Mouse (Mus musculus) limb, embryonic 11.5 days (tissue): Measurements from ENCODE around the gene Kcnab3. TPM values are rescaled to one million over a fixed set of nuclear protein-coding genes. Genes with fewer than 3 reads are reported as not detected.
A peak's percentile ranks its signal among the peaks of the same experiment; 100 is the strongest.

Experiments used
- ATAC-seq: fragments of 200-750 bp; cut with Nextera tagmentation; 2 replicates; pipeline ENCODE4 v1.8.0; 2017; ENCODE audit warnings: low read depth; ENCODE audit not compliant: insufficient number of reproducible peaks, low FRiP score, low TSS enrichment
- DNase-seq: peaks from one replicate; pipeline ENCODE4 v3.0.0-alpha.2; 2015; ENCODE audit warnings: low spot score
- H3K27ac ChIP-seq: fragments of 300-500 bp; sonication (generic); replicated peaks from 2 replicates; pipeline ENCODE4 v1.5.1; 2014; ENCODE audit warnings: low read depth, mild to moderate bottlenecking, low read length
- H3K27me3 ChIP-seq: fragments of 300-500 bp; sonication (generic); 2 replicates; pipeline ENCODE4 v1.6.1; 2014; ENCODE audit warnings: mild to moderate bottlenecking, low read length, mixed read lengths; ENCODE audit not compliant: control insufficient read depth, insufficient read depth
- H3K36me3 ChIP-seq: fragments of 300-500 bp; sonication (generic); 2 replicates; pipeline ENCODE4 v1.6.1; 2014; ENCODE audit warnings: mild to moderate bottlenecking, low read length, moderate library complexity, mixed read lengths; ENCODE audit not compliant: control insufficient read depth, insufficient read depth
- H3K4me1 ChIP-seq: fragments of 300-500 bp; sonication (generic); 2 replicates; pipeline ENCODE4 v1.6.1; 2014; ENCODE audit warnings: low read length, mixed read lengths; ENCODE audit not compliant: control insufficient read depth, insufficient read depth
- H3K4me2 ChIP-seq: fragments of 300-500 bp; sonication (generic); 2 replicates; pipeline ENCODE4 v1.6.1; 2014; ENCODE audit warnings: low read depth, mild to moderate bottlenecking, moderate library complexity; ENCODE audit not compliant: severe bottlenecking
- H3K4me3 ChIP-seq: fragments of 300-500 bp; sonication (generic); 2 replicates; pipeline ENCODE4 v1.5.1; 2014; ENCODE audit warnings: low read depth, low read length
- H3K9ac ChIP-seq: fragments of 300-500 bp; sonication (generic); 2 replicates; pipeline ENCODE4 v1.6.1; 2014; ENCODE audit warnings: mild to moderate bottlenecking, low read length
- H3K9me3 ChIP-seq: fragments of 300-500 bp; sonication (generic); 2 replicates; pipeline ENCODE4 v1.6.1; 2016; ENCODE audit warnings: low read length; ENCODE audit not compliant: control insufficient read depth
- WGBS: fragments of 180-500 bp; shearing (Covaris S2); extraction: QIAGEN DNeasy Blood & Tissue Kit; methylation state at CpG from one replicate; pipeline ENCODE4 v1.1.7; 2014; 5-methylcytosine and 5-hydroxymethylcytosine counted together
- polyA plus RNA-seq: library from polyadenylated mRNA; unstranded; fragments of >200 nt; fragmentation: Nextera tagmentation; extraction: Ambion mirVana; gene quantifications from 2 replicates; pipeline ENCODE4 v1.2.1, GENCODE M21; 2014

The Kcnab3 gene
- 2.2 TPM in 2 replicates for polyA plus RNA-seq

DNA sequence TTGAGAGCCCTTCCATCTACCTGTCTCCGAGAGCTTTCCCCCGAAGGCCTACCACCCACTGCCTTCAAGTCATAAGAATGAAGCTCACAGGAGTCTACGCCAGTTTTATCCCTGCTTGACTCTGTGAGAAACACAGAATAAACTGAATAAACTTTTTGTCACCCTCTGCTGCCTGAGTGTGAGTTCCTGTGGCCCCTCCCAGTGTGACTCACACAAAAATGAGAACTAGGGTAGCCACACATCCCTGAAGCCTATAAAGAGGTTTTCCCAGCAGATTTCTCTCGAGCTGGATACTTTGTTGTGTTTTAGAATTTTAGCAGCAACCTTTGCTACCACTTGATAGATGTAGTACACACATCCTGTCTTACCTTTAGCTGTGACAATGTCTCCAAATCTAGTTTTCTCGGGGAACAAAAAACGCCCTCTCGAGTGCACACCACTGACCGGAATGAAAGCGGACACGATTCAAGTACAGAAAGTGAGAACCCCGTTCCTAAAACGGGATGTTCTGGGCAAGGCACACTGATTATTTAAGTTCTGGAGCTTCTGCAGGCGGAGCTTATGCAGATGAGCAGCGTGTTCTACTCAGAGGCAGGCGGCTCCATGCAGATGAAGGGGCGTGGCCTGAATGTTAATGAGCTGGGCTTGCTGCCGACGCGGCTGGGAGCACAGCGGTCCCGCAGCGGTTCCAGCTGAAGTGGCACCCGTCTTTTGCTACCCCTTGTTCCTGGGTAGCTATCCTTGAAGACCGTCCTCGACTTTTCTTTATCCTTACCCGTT lies at the start of gene Kcnab3:
TSS of gene Kcnab3 (plus strand) at position 631 of the 780 bp plus-strand sequence.
- Histone ChIP-seq H3K4me2 (peak within 1 kb of the TSS; percentile 72), H3K4me3 (peak within 1 kb of the TSS; percentile 33), H3K27me3 (peaks cover 15% of the 10 kb centered on the region), H3K4me1 (peaks cover 19% of the 10 kb centered on the region), H3K9me3 (no peaks in the 10 kb centered on the region), H3K36me3 (no peaks in the 10 kb centered on the region), H3K27ac (no peak within 1 kb of the TSS), H3K9ac (peak within 1 kb of the TSS; percentile 5; the same call in 1 of the 2 replicates)
- no peak for ATAC-seq
- peak; percentile 83 for DNase-seq
- 11% methylated on average over 26 of the region's 26 CpGs for WGBS

GRCm38 (mm10) chr11:69277267-69277666 lies 48.8 kb upstream of the Kcnab3 start:
- Histone ChIP-seq H3K4me3 (no peak overlapping the region), H3K4me2 (no peak overlapping the region), H3K27me3 (no peaks in the 10 kb centered on the region), H3K9me3 (no peaks in the 10 kb centered on the region), H3K9ac (no peak overlapping the region), H3K4me1 (no peaks in the 10 kb centered on the region), H3K27ac (no peak overlapping the region), H3K36me3 (no peaks in the 10 kb centered on the region)
- ATAC-seq (no peak), DNase-seq (no peak)
- WGBS, result 77% methylated on average over 5 of the region's 5 CpGs

- Histone ChIP-seq H3K4me1 (no peaks in the 10 kb centered on the region), H3K4me2 (no peak overlapping the region)
- 93% methylated on average over 5 of the region's 5 CpGs for WGBS
Measured at GRCm38 (mm10) chr11:69291111-69291510, 34.9 kb upstream of the Kcnab3 start.

GRCm38 (mm10) chr11:69295286-69295685 lies 30.8 kb upstream of the Kcnab3 start:
- 89% methylated on average over 3 of the region's 3 CpGs for WGBS
- ATAC-seq (no peak), DNase-seq (no peak)
- H3K27ac ChIP-seq, result no peak overlapping the region
- no peaks in the 10 kb centered on the region for H3K4me1 ChIP-seq
- H3K27me3 ChIP-seq, result no peaks in the 10 kb centered on the region
- H3K9me3 ChIP-seq, result no peaks in the 10 kb centered on the region
- no peak overlapping the region for H3K4me2 ChIP-seq
- H3K9ac ChIP-seq, result no peak overlapping the region
- H3K36me3 ChIP-seq, result no peaks in the 10 kb centered on the region
- no peak overlapping the region for H3K4me3 ChIP-seq

More at GRCm38 (mm10) chr11:69291111-69291510, 34.9 kb upstream of the Kcnab3 start:
- Histone ChIP-seq H3K9ac (no peak overlapping the region), H3K27me3 (no peaks in the 10 kb centered on the region), H3K9me3 (no peaks in the 10 kb centered on the region), H3K27ac (no peak overlapping the region), H3K4me3 (no peak overlapping the region), H3K36me3 (no peaks in the 10 kb centered on the region)
- DNase-seq (no peak), ATAC-seq (no peak)

- H3K4me3 ChIP-seq, result no peak overlapping the region
- WGBS, result 91% methylated on average over 2 of the region's 2 CpGs
- DNase-seq (no peak), ATAC-seq (no peak)
- H3K9ac ChIP-seq, result no peak overlapping the region
- H3K4me1 ChIP-seq, result no peaks in the 10 kb centered on the region
- H3K36me3 ChIP-seq, result peaks cover 7% of the 10 kb centered on the region; the same call in 1 of the 2 replicates
- no peaks in the 10 kb centered on the region for H3K9me3 ChIP-seq
- no peaks in the 10 kb centered on the region for H3K27me3 ChIP-seq
- no peak overlapping the region for H3K27ac ChIP-seq
- no peak overlapping the region for H3K4me2 ChIP-seq
Measured at GRCm38 (mm10) chr11:69297799-69298198, 28.3 kb upstream of the Kcnab3 start.

DNA sequence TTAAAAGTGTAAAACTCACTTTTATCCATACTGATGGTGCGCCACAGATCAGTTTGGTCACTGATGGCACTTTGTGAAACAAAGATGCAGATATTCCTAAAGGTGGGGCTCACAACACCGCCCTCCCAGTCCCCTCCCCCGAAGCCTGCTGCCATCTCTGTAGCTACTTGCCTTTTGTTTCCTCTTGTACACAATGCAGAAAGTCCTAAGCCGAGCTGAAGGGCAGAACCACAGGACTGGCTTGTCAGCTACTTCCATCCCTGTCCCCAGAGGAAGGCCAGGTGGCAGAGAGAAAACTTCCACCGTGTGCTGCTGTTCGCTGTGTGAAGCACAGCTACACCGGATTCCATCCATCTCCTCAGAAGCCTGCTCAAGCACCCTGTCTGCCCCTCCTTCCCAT lies 27.8 kb upstream of the Kcnab3 start:
- WGBS, result 83% methylated on average over 7 of the region's 7 CpGs
- Histone ChIP-seq H3K4me3 (no peak overlapping the region), H3K27ac (no peak overlapping the region), H3K36me3 (peaks cover 9% of the 10 kb centered on the region; the same call in 1 of the 2 replicates), H3K9ac (no peak overlapping the region), H3K4me1 (no peaks in the 10 kb centered on the region), H3K27me3 (no peaks in the 10 kb centered on the region), H3K9me3 (no peaks in the 10 kb centered on the region), H3K4me2 (no peak overlapping the region)
- no peak for DNase-seq
- no peak for ATAC-seq

GRCm38 (mm10) chr11:69302817-69303216 lies 23.2 kb upstream of the Kcnab3 start:
- DNase-seq (no peak), ATAC-seq (no peak)
- Histone ChIP-seq H3K4me2 (no peak overlapping the region), H3K4me1 (no peaks in the 10 kb centered on the region), H3K27me3 (no peaks in the 10 kb centered on the region), H3K27ac (no peak overlapping the region), H3K9me3 (no peaks in the 10 kb centered on the region), H3K9ac (no peak overlapping the region), H3K36me3 (peaks cover 23% of the 10 kb centered on the region; the same call in 1 of the 2 replicates), H3K4me3 (no peak overlapping the region)
- WGBS, result 85% methylated on average over 7 of the region's 7 CpGs

DNA sequence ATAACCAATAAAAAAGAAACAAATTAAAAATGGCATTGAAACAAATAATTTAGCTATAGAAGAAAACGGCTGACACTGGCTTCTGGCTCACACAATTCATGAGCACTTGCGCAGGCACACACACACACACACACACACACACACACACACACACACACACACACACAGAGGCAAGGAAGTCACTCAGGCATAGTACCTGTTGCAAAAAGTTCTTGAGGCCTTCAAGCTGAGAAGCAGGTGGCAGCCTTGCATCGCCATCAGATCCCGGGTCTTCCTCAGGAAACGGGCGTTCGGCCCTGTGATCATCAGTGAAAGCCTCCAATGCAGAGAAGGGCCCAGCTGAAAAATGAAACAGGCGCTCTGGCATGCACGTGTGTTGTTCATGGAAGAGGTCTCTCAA lies 20.8 kb upstream of the Kcnab3 start:
- peaks cover 38% of the 10 kb centered on the region for H3K36me3 ChIP-seq
- ATAC-seq, result no peak

More for the DNA sequence above, 20.8 kb upstream of the Kcnab3 start:
- H3K9me3 ChIP-seq, result no peaks in the 10 kb centered on the region
- 94% methylated on average over 9 of the region's 9 CpGs for WGBS
- H3K27me3 ChIP-seq, result no peaks in the 10 kb centered on the region
- H3K4me3 ChIP-seq, result no peak overlapping the region
- H3K4me1 ChIP-seq, result no peaks in the 10 kb centered on the region
- no peak overlapping the region for H3K9ac ChIP-seq
- no peak overlapping the region for H3K27ac ChIP-seq
- DNase-seq, result no peak
- no peak overlapping the region for H3K4me2 ChIP-seq
